Mouse (Mus musculus) heart, adult 2 months (tissue): Measurements from ENCODE around the gene Cd300ld4. TPM values are rescaled to one million over a fixed set of nuclear protein-coding genes. Genes with fewer than 3 reads are reported as not detected.

Source experiments
- DNase-seq, 2 experiments: peaks; one replicate each; pipeline ENCODE4 v3.0.0; 2021
- H3K27ac ChIP-seq: fragments of 200-600 bp; 2 replicates; pipeline ENCODE4 v1.8.1; 2022
- H3K27me3 ChIP-seq: fragments of 200-500 bp; 2 replicates; pipeline ENCODE4 v1.6.1; 2012; ENCODE audit warnings: mild to moderate bottlenecking, low read length, inconsistent platforms, mixed read lengths; ENCODE audit not compliant: control insufficient read depth, insufficient read depth
- H3K36me3 ChIP-seq: fragments of 200-500 bp; 2 replicates; pipeline ENCODE4 v1.6.1; 2012; ENCODE audit warnings: low read length, inconsistent platforms; ENCODE audit not compliant: control insufficient read depth, insufficient read depth
- H3K4me1 ChIP-seq: fragments of 200-500 bp; 2 replicates; pipeline ENCODE4 v1.6.1; 2011; ENCODE audit warnings: low read length; ENCODE audit not compliant: control insufficient read depth, insufficient read depth
- H3K4me3 ChIP-seq: fragments of 200-600 bp; 2 replicates; pipeline ENCODE4 v1.8.1; 2022
- H3K79me2 ChIP-seq: fragments of 200-500 bp; replicated peaks from 2 replicates; pipeline ENCODE4 v1.6.1; 2012; ENCODE audit warnings: mild to moderate bottlenecking, inconsistent platforms, low read length, moderate library complexity, mixed read lengths; ENCODE audit not compliant: control insufficient read depth, insufficient read depth
- H3K9ac ChIP-seq: fragments of 200-500 bp; 2 replicates; pipeline ENCODE4 v1.6.1; 2012; ENCODE audit warnings: low read depth, mild to moderate bottlenecking, control low read depth, inconsistent platforms, low read length, mixed read lengths
- CTCF ChIP-seq: fragments of 200-600 bp; IDR thresholded peaks from 2 replicates; pipeline ENCODE4 v1.8.1; 2022; ENCODE audit warnings: antibody characterized with exemption, mild to moderate bottlenecking, moderate library complexity
- EP300 ChIP-seq: fragments of 200-500 bp; IDR thresholded peaks from 2 replicates; pipeline ENCODE4 v1.6.1; 2011; ENCODE audit warnings: low read depth, low read length, control low read depth; ENCODE audit not compliant: insufficient read depth
- POLR2A ChIP-seq: fragments of 200-500 bp; IDR thresholded peaks from 2 replicates; pipeline ENCODE4 v1.6.1; 2011; ENCODE audit warnings: mild to moderate bottlenecking, low read depth, low read length, control low read depth; ENCODE audit not compliant: insufficient read depth
- WGBS: fragments of 180-500 bp; shearing (Covaris S2); methylation state at CpG from one replicate; pipeline ENCODE4 v1.1.7; 2018; 5-methylcytosine and 5-hydroxymethylcytosine counted together
- intact Hi-C: fragments of 180-260 bp; cut with DNase I; formaldehyde crosslinking; loops from one replicate; pipeline ENCODE4 v1.15.1; 2025
- polyA plus RNA-seq: library from polyadenylated mRNA; depleted of rRNA; stranded (reverse); fragments of >200 nt; gene quantifications from 2 replicates; pipeline ENCODE4 v1.2.3, GENCODE M21; 2012
- total RNA-seq, 2 experiments: library from RNA; stranded (reverse); gene quantifications; 2 replicates each; pipeline ENCODE4 v1.2.3; 2021

Cd300ld4 gene
- total and polyA plus RNA-seq, 3 experiments = 0.47 to 1.1 (median 0.52) TPM

DNA sequence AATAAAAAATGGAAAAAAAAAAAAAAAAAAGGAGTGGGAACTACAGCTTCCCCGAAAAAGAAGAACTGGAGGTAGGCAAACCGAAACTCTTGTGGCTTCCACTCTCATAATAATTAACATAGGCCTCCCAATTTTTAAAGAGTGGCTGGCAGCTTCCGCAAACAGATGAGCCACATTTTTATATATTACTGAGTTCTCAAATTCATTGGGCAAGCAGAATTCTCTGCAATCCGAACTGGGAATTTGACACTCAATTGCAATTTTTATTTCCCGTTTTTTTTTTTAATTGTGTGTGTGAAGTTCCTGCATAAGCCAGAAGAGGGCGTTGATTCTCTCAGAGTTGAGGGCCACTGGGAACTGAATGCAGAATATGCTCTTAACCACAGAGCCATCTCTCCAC, 40.0 kb upstream of the Cd300ld4 start:
- H3K27ac ChIP-seq = no peak overlapping the region
- H3K4me1 ChIP-seq = no peaks in the 10 kb centered on the region; the same call in 1 of the 2 replicates
- peaks cover 3% of the 10 kb centered on the region; the same call in 1 of the 2 replicates for H3K27me3 ChIP-seq
- DNase-seq = no peak
- 65% methylated on average over 6 of the region's 6 CpGs for WGBS
- no peak overlapping the region for H3K9ac ChIP-seq
- no peaks in the 10 kb centered on the region for H3K36me3 ChIP-seq
- intact Hi-C loops = no loop called here
- H3K79me2 ChIP-seq = no peaks in the 10 kb centered on the region
- TF ChIP-seq CTCF (peak; percentile 21; the same call in 1 of the 2 replicates), POLR2A (no peak)
- H3K4me3 ChIP-seq = no peak overlapping the region

DNA sequence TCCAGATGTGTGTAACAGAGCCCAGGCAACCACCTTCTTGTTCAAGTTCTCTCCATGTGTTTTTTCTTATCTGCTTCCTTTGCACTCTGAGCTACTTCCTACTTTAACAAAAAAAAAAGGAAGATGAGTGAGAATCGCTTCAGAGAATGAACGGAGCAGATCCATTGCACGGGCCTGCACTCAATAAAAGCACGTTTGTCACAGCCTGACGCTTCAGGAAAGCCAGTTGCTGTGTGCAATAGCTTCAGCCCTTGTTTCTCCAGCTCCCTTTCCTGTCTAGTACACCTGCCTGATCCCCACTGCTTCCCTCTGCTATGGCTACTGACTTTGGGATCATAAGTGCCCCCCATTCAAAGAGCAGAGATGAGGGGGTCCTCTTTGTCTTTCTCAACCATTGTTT, 35.3 kb upstream of the Cd300ld4 start, which contains the start of gene Cd300e:
TSS of gene Cd300e (minus strand) at position 101 of the 400 bp plus-strand sequence.
- Histone ChIP-seq H3K9ac (no peak within 1 kb of the TSS), H3K27me3 (peaks cover 4% of the 10 kb centered on the region; the same call in 1 of the 2 replicates), H3K4me3 (no peak within 1 kb of the TSS), H3K79me2 (no peaks in the 10 kb centered on the region), H3K4me1 (no peaks in the 10 kb centered on the region), H3K36me3 (no peaks in the 10 kb centered on the region), H3K27ac (no peak within 1 kb of the TSS)
- 29% methylated on average over 5 of the region's 5 CpGs for WGBS
- intact Hi-C loops = no loop called here
- TF ChIP-seq CTCF = no peak
- no peak for TF ChIP-seq POLR2A
- no peak for TF ChIP-seq EP300
- DNase-seq = no peak

DNA sequence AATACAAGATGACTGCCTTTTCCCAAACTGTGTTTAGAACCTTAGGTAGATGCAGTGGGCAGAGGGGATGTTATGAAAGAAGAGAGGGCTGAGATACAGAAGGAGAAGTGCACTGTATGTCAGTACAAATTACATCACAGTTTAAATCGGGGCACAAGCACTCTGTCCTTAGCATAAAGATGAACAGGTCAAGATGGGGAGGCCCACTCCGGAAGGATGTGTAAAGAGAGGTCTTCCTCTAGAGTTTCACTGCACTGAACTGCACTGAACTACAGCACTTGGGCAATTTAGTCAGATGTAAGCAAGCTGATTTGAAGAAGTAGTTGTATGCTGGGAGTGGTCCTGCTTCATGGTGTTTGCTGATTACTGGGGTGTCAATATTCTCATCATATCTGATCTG, 33.0 kb upstream of the Cd300ld4 start:
- WGBS = 55% methylated on average over 2 of the region's 2 CpGs
- H3K79me2 ChIP-seq = no peaks in the 10 kb centered on the region
- no peak overlapping the region for H3K27ac ChIP-seq
- H3K4me3 ChIP-seq = no peak overlapping the region
- no peaks in the 10 kb centered on the region for H3K4me1 ChIP-seq
- H3K9ac ChIP-seq = no peak overlapping the region
- intact Hi-C loops = no loop called here
- TF ChIP-seq POLR2A = no peak
- no peaks in the 10 kb centered on the region for H3K36me3 ChIP-seq
- DNase-seq = no peak
- peaks cover 4% of the 10 kb centered on the region; the same call in 1 of the 2 replicates for H3K27me3 ChIP-seq

DNA sequence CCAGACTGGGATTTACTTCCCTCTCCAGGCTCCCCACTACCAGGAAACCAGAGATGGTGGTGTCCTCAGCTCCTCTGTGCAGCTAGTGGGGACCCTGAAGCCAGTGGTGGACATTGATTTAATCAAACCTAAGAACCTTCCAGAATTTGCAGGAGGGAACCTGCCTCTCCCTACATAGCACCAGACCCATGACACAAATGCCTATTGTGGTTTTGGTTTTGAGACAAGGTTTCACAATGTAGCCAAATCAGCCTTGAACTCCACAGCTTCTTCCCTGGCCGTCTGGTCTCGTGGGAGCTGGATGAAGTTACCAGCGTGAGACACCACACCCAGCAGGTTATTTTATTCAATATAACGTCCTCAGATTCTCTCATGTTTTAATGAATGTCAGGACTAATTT, 31.9 kb upstream of the Cd300ld4 start:
- Histone ChIP-seq H3K4me3 (no peak overlapping the region), H3K4me1 (no peaks in the 10 kb centered on the region), H3K36me3 (no peaks in the 10 kb centered on the region), H3K27ac (no peak overlapping the region), H3K79me2 (no peaks in the 10 kb centered on the region), H3K9ac (no peak overlapping the region), H3K27me3 (peaks cover 3% of the 10 kb centered on the region; the same call in 1 of the 2 replicates)
- TF ChIP-seq CTCF (no peak), POLR2A (no peak), EP300 (no peak)
- WGBS = 66% methylated on average over 4 of the region's 4 CpGs
- intact Hi-C loops = no loop called here
- DNase-seq = no peak

DNA sequence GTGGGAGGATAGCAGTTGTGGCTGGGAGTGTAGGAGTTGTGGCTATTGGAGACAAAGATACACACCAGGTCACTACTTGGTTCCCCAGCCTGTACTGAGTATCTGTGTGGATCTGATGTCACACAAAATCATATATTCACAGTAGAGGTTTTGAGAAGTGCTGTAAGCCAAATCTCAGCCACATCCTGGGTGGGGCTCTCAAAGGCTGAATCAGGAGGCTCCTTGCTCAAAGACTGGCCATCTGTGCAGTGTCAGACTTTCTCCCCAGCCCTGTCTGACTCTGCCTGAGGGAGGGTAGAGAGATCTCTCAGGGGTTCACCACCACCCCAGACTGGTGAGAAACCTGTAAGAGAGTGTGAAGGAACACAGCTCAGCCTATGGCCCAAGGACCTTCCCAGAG, 27.7 kb upstream of the Cd300ld4 start:
- TF ChIP-seq CTCF (no peak), EP300 (no peak), POLR2A (no peak)
- intact Hi-C loops = no loop called here
- no peak overlapping the region for H3K27ac ChIP-seq

DNA sequence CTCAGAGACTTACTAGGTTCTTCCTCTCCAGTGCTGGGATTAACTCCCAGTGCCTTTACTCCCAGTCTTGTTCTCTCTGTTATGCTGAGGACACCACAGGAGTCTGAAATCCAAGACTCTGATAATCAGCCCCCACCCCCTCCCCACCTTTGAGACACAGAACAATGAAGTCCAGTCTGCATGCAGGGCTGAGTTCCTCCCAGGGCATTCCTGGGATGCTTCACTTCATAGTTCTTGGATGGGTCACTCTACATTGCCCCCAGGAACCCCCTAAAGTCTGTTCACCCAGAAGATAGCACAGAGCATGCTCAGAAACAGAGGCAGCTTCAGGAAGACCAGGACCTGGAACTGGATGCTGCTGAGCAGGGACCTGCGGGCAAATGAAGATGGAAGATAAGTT, 26.2 kb upstream of the Cd300ld4 start:
- no peak for DNase-seq
- TF ChIP-seq EP300 = no peak
- no peak for TF ChIP-seq CTCF
- TF ChIP-seq POLR2A = no peak
- H3K9ac ChIP-seq = no peak overlapping the region
- intact Hi-C loops = no loop called here
- no peak overlapping the region for H3K4me3 ChIP-seq
- H3K27me3 ChIP-seq = no peaks in the 10 kb centered on the region; the same call in 1 of the 2 replicates
- 83% methylated on average over 1 of the region's 1 CpGs for WGBS
- no peaks in the 10 kb centered on the region for H3K4me1 ChIP-seq
- no peaks in the 10 kb centered on the region for H3K36me3 ChIP-seq
- H3K79me2 ChIP-seq = no peaks in the 10 kb centered on the region
- no peak overlapping the region for H3K27ac ChIP-seq

More for the DNA sequence above, 27.7 kb upstream of the Cd300ld4 start:
- no peaks in the 10 kb centered on the region for H3K36me3 ChIP-seq
- no peak overlapping the region for H3K9ac ChIP-seq
- H3K27me3 ChIP-seq = no peaks in the 10 kb centered on the region; the same call in 1 of the 2 replicates
- no peaks in the 10 kb centered on the region for H3K79me2 ChIP-seq
- H3K4me1 ChIP-seq = no peaks in the 10 kb centered on the region
- DNase-seq = no peak
- H3K4me3 ChIP-seq = no peak overlapping the region
